Mouse (Mus musculus) embryonic facial prominence, embryonic 10.5 days (tissue): Measurements from ENCODE around the gene Rdh16f2. TPM values are rescaled to one million over a fixed set of nuclear protein-coding genes. Genes with fewer than 3 reads are reported as not detected.
"Not testable (repeated sequence)": the region's sequence is repeated elsewhere in the genome, so short reads cannot be mapped to it uniquely, and the experiment has no call there.

Source experiments
- DNase-seq: peaks from one replicate; pipeline ENCODE4 v3.0.0-alpha.2; 2017; ENCODE audit warnings: low spot score
- H3K27ac ChIP-seq: fragments of 300-500 bp; sonication (generic); replicated peaks from 2 replicates; pipeline ENCODE4 v1.5.1; 2016; ENCODE audit warnings: mild to moderate bottlenecking
- H3K27me3 ChIP-seq: fragments of 300-500 bp; sonication (generic); replicated peaks from 2 replicates; pipeline ENCODE4 v1.6.1; 2016; ENCODE audit warnings: low read depth, mild to moderate bottlenecking; ENCODE audit not compliant: poor library complexity, severe bottlenecking
- H3K36me3 ChIP-seq: fragments of 300-500 bp; sonication (generic); replicated peaks from 2 replicates; pipeline ENCODE4 v1.6.1; 2016; ENCODE audit warnings: mild to moderate bottlenecking, moderate library complexity
- H3K4me1 ChIP-seq: fragments of 300-500 bp; sonication (generic); 2 replicates; pipeline ENCODE4 v1.6.1; 2016
- H3K4me3 ChIP-seq: fragments of 300-500 bp; sonication (generic); 2 replicates; pipeline ENCODE4 v1.5.1; 2016; ENCODE audit warnings: mild to moderate bottlenecking, moderate library complexity
- H3K9me3 ChIP-seq: fragments of 300-500 bp; sonication (generic); 2 replicates; pipeline ENCODE4 v1.6.1; 2016; ENCODE audit warnings: mild to moderate bottlenecking
- WGBS: fragments of 180-500 bp; shearing (Covaris S2); methylation state at CpG from one replicate; pipeline ENCODE4 v1.1.7; 2016; 5-methylcytosine and 5-hydroxymethylcytosine counted together
- polyA plus RNA-seq: library from polyadenylated mRNA; unstranded; fragments of >200 nt; fragmentation: Nextera tagmentation; extraction: Ambion mirVana; gene quantifications from 2 replicates; pipeline ENCODE4 v1.2.1, GENCODE M21; 2016

Gene Rdh16f2
- polyA plus RNA-seq, 1 experiment from 2014 or later: not detected

- Histone ChIP-seq H3K27me3 (no peaks in the 10 kb centered on the region), H3K9me3 (no peaks in the 10 kb centered on the region), H3K4me1 (no peaks in the 10 kb centered on the region; the same call in 1 of the 2 replicates), H3K4me3 (no peak overlapping the region), H3K27ac (no peak overlapping the region), H3K36me3 (no peaks in the 10 kb centered on the region)
- 82% methylated on average over 3 of the region's 3 CpGs for WGBS
- DNase-seq: no peak
These were observed 31.2 kb downstream of the Rdh16f2 start for GRCm38 (mm10) chr10:127897506-127897905.

- H3K27me3 ChIP-seq: no peaks in the 10 kb centered on the region
- DNase-seq: no peak
- 83% methylated on average over 2 of the region's 2 CpGs for WGBS
These were observed 31.9 kb downstream of the Rdh16f2 start, which contains the start of gene Sdr9c7 for GRCm38 (mm10) chr10:127898218-127898617. Gene Sdr9c7 (plus strand): TSS chr10:127898518.

DNA sequence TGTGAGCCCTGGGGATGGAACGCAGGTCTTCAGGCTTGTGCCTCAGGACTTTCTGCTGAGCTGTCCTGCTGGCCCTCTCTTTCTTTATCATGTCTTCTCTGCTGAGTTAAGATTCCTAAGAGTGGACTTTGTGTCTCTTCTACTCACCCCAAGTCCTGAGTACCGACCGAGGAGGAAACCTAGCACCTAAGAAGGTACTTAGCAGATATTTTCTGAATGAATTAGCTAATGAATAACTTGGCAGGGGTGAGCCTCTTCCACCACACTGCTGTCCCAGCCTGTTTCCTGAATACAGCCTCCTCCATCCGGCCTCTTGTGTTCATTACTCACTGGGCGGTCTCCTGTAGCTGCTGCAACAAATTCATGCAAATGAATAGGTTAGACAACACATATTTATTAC, 33.5 kb downstream of the Rdh16f2 start:
- Histone ChIP-seq H3K36me3 (no peaks in the 10 kb centered on the region), H3K27ac (no peak overlapping the region), H3K4me1 (no peaks in the 10 kb centered on the region), H3K27me3 (no peaks in the 10 kb centered on the region), H3K9me3 (no peaks in the 10 kb centered on the region), H3K4me3 (no peak overlapping the region)
- WGBS: 78% methylated on average over 5 of the region's 5 CpGs
- no peak for DNase-seq

More at GRCm38 (mm10) chr10:127898218-127898617, 31.9 kb downstream of the Rdh16f2 start, which contains the start of gene Sdr9c7:
- Histone ChIP-seq H3K4me3 (no peak within 1 kb of the TSS), H3K27ac (no peak within 1 kb of the TSS), H3K4me1 (no peaks in the 10 kb centered on the region; the same call in 1 of the 2 replicates), H3K9me3 (no peaks in the 10 kb centered on the region), H3K36me3 (no peaks in the 10 kb centered on the region)

GRCm38 (mm10) chr10:127901751-127902150, 35.5 kb downstream of the Rdh16f2 start:
- Histone ChIP-seq H3K27me3 (no peaks in the 10 kb centered on the region), H3K4me1 (0 out of 2 replicates have a peak, but pooled peaks cover 4% of the 10 kb centered on the region)
- 82% methylated on average over 4 of the region's 4 CpGs for WGBS

GRCm38 (mm10) chr10:127903116-127903515, 36.8 kb downstream of the Rdh16f2 start:
- WGBS: 59% methylated on average over 1 of the region's 1 CpGs
- Histone ChIP-seq H3K27ac (no peak overlapping the region), H3K27me3 (no peaks in the 10 kb centered on the region), H3K4me3 (no peak overlapping the region), H3K4me1 (0 out of 2 replicates have a peak, but pooled peaks cover 4% of the 10 kb centered on the region), H3K36me3 (no peaks in the 10 kb centered on the region), H3K9me3 (no peaks in the 10 kb centered on the region)
- no peak for DNase-seq

More at GRCm38 (mm10) chr10:127901751-127902150, 35.5 kb downstream of the Rdh16f2 start:
- no peaks in the 10 kb centered on the region for H3K36me3 ChIP-seq
- no peak overlapping the region for H3K27ac ChIP-seq
- H3K9me3 ChIP-seq: no peaks in the 10 kb centered on the region
- DNase-seq: no peak
- H3K4me3 ChIP-seq: no peak overlapping the region

- no peaks in the 10 kb centered on the region for H3K9me3 ChIP-seq
- 0 out of 2 replicates have a peak, but pooled peaks cover 4% of the 10 kb centered on the region for H3K4me1 ChIP-seq
- no peak overlapping the region for H3K27ac ChIP-seq
- no peak overlapping the region for H3K4me3 ChIP-seq
- WGBS: 78% methylated on average over 7 of the region's 7 CpGs
- no peak for DNase-seq
- no peaks in the 10 kb centered on the region for H3K36me3 ChIP-seq
- no peaks in the 10 kb centered on the region for H3K27me3 ChIP-seq
These were observed 38.6 kb downstream of the Rdh16f2 start for GRCm38 (mm10) chr10:127904718-127905446.

GRCm38 (mm10) chr10:127906138-127906537, 39.9 kb downstream of the Rdh16f2 start:
- H3K9me3 ChIP-seq: no peaks in the 10 kb centered on the region
- H3K4me3 ChIP-seq: no peak overlapping the region
- H3K4me1 ChIP-seq: 0 out of 2 replicates have a peak, but pooled peaks cover 4% of the 10 kb centered on the region
- no peaks in the 10 kb centered on the region for H3K36me3 ChIP-seq
- H3K27ac ChIP-seq: no peak overlapping the region
- DNase-seq: no peak
- no peaks in the 10 kb centered on the region for H3K27me3 ChIP-seq
- 71% methylated on average over 2 of the region's 2 CpGs for WGBS

GRCm38 (mm10) chr10:127907386-127907951, 41.2 kb downstream of the Rdh16f2 start:
- no peaks in the 10 kb centered on the region for H3K27me3 ChIP-seq
- H3K4me1 ChIP-seq: 0 out of 2 replicates have a peak, but pooled peaks cover 4% of the 10 kb centered on the region
- H3K36me3 ChIP-seq: no peaks in the 10 kb centered on the region
- DNase-seq: no peak
- H3K27ac ChIP-seq: no peak overlapping the region
- H3K4me3 ChIP-seq: no peak overlapping the region
- no peaks in the 10 kb centered on the region for H3K9me3 ChIP-seq

DNA sequence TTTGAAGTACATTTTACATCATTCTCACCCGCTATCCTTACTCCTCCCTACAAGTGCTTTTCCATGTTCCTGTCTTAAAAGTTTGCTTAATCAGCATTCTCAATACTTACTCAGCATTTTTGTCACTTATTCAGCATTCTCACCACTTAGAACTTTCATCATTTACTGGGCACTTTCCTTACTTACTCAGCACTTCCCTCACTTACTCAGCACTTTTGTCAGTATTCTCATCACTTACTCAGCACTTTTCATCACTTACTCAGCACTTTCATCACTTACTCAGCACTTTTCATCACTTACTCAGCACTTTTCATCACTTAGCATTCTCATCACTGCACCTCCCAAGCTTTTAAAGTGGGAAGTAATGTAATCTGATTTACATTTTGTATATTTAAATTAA, 49.3 kb downstream of the Rdh16f2 start:
- no peaks in the 10 kb centered on the region for H3K4me1 ChIP-seq
- no peak overlapping the region for H3K27ac ChIP-seq
- no peak overlapping the region for H3K4me3 ChIP-seq
- H3K9me3 ChIP-seq: no peaks in the 10 kb centered on the region
- DNase-seq: no peak
- H3K27me3 ChIP-seq: no peaks in the 10 kb centered on the region
- 89% methylated on average over 1 of the region's 1 CpGs for WGBS
- no peaks in the 10 kb centered on the region for H3K36me3 ChIP-seq

- not testable (repeated sequence) for DNase-seq, H3K4me3 ChIP-seq, H3K4me1 ChIP-seq, H3K36me3 ChIP-seq, H3K9me3 ChIP-seq, H3K27ac ChIP-seq, H3K27me3 ChIP-seq
- WGBS: 78% methylated on average over 3 of the region's 3 CpGs
These were observed 50.9 kb downstream of the Rdh16f2 start for GRCm38 (mm10) chr10:127917183-127917582.

DNA sequence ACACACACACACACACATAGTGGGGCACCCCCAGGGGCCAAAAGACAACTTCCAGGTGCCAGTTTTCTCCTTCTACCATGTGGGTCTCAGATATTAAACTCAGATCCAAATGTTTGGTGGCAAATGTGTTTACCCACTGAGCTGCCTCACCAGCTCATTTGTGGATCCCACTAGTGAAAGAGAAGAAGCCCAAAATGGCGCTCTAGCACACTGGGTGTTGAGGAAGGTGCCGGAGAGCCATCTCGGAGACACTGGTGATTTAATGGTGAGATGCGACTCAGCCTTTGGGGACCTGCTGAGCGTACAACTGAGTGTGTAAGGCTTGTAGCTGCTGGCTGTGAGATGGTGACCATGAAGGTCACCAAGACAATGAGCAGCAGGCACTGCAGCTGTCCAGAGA, 51.4 kb downstream of the Rdh16f2 start:
- no peak overlapping the region for H3K27ac ChIP-seq
- no peaks in the 10 kb centered on the region for H3K27me3 ChIP-seq
- no peaks in the 10 kb centered on the region for H3K9me3 ChIP-seq
- H3K4me1 ChIP-seq: no peaks in the 10 kb centered on the region
- H3K36me3 ChIP-seq: no peaks in the 10 kb centered on the region
- H3K4me3 ChIP-seq: no peak overlapping the region
- WGBS: 94% methylated on average over 5 of the region's 5 CpGs
- DNase-seq: no peak

- Histone ChIP-seq H3K4me3 (no peak overlapping the region), H3K4me1 (peaks cover 7% of the 10 kb centered on the region), H3K9me3 (no peaks in the 10 kb centered on the region), H3K27me3 (no peaks in the 10 kb centered on the region), H3K27ac (no peak overlapping the region), H3K36me3 (no peaks in the 10 kb centered on the region)
- no peak for DNase-seq
- WGBS: 69% methylated on average over 1 of the region's 1 CpGs
These were observed 56.0 kb downstream of the Rdh16f2 start for GRCm38 (mm10) chr10:127922241-127922640.

DNA sequence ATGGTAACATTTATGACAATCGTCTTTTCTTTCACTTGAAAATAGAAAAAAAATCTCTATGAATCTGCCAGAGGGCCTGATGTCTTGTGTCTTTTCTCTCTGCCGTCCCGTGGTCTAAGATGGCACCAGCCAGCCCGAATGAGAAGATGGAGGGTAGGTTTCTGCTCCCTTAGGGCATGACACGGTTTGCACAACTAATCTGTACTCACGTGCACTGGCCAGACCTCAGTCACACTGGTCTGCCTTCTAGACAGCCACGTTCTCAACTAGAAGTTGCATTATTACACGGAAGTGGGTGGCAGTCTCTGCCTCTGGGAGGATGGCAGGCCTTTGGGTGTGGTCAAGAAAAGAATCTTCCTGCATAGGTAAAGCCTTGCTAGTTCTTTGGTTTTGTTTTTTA, 56.8 kb downstream of the Rdh16f2 start:
- H3K27me3 ChIP-seq: no peaks in the 10 kb centered on the region
- 89% methylated on average over 8 of the region's 8 CpGs for WGBS
- H3K4me3 ChIP-seq: no peak overlapping the region
- no peaks in the 10 kb centered on the region for H3K9me3 ChIP-seq
- no peak overlapping the region for H3K27ac ChIP-seq
- no peaks in the 10 kb centered on the region for H3K36me3 ChIP-seq
- no peak for DNase-seq
- peaks cover 7% of the 10 kb centered on the region for H3K4me1 ChIP-seq
